Mouse (Mus musculus): ENCODE results near the gene Zfp526.

The Zfp526 gene

DNA sequence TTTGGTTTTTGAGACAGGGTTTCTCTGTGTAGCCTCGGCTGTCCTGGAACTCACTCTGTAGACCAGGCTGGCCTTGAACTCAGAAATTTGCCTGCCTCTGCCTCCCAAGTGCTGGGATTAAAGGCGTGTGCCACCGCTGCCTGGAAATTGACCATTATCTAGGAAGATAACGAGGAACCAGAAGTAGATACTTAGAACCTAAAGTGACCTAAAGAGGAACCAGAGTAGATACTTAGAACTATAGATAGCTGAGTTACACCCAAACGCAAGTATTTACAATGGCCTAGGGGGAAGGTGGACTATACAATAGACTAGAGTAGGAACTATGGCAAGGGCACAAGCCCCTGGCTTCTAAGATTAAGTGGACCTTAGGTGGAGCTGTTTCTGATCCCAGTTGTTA lies 44.5 kb downstream of the Zfp526 start:
- CTCF ChIA-PET, result interaction anchor here (0.6 kb wide), 1 partner anchor 24 kb away, joined by 3 read pairs; no protein-coding TSS in a partner anchor

DNA sequence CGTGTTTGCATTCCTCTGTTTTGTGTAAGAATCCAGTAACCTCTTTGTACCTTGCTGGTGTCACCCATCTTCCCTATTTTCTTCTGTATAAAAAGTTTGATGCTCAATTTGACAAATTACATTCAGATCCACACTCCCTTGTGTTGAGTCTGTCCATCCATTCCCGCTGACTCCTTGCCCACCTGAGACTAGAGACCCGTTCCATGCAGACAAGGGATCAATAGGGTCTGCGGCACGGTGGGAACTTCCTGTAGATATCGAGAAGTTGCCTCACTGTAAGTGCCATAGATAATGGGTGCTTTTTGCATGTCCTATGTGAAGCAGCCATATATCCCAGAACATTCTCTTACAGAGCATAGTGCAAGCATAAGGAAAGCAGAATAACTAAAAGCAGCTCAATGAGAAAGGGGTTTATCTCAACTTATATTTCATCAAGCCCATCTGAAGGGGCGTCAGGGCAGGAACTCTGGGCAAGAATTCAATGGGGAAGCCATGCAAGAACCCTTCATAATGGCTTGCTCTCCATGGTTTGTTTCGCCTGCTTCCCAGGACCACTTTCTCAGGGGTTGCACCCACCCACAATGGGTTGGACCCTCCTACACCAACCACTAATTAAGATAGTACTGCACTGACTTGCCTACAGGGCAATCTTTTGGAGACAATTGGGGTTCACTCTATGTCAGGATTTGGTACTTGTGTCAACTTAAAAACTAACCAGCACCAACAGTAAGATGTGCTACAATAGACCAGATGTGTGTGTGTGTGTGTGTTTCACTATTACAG lies 45.1 kb downstream of the Zfp526 start:
- CTCF ChIA-PET, result no interaction called here

DNA sequence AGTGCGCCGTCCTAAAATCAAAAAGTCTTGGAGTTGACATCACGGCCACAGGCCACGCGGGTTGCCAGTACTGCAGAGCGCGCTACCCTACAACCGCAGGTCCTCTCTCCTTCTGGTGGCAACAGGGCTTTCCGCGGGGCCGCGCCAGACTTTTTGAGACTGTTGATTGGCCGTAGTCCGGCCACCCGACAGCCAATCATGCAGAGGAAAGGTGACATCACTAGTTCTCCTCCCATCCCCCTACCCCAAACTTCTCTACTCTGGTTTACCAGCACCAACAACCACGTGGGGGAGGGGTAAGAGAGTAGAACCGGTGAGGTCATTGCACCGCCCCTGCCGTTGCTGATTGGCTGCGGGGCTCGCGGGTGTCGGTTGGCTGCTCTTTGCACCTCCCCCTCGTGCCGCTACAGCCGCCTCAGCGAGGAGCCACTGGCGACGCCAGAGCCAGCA lies 46.1 kb downstream of the Zfp526 start, which contains the start of gene Cic:
Cic (plus strand) TSS at position 404 of the 450 bp plus-strand sequence.
- CTCF ChIA-PET, result no interaction called here

DNA sequence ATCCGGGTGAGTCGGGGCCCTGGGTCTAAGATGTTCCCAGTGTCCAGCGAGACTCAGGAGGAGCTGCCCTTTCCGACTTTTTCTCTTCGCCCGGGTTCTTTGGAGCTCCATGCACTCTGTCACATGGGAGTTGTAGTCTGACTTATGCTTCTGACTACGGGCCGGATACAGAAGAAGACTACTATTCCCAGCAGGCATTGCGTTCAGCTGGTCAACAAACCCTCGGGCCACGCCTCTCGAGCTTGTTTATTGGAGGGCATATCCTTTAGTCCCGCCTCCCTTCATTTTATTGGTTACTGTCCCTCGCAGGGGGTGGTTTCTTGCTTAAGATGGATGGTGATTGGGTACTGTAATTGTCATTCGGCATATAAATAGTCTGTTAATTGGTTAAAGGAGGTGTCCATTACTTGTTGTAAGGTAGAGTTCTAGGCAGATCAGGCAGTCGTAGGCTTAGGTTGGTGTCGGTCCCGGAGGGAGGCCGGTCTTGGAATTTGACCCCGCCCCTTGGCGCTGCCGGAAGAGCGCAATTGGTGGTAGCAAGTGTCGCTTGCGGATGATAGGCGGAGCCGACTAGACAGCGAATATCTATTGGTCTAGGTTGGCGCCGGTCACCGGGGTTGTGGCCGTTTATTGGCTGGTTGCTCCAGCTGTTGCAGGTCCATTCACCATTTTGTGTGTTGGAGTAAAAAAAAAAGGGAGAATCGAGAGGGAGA lies 46.7 kb downstream of the Zfp526 start:
- CTCF ChIA-PET, result interaction anchor here (0.6 kb wide), 2 partner anchors 24 to 31 kb away, joined by 3 to 4 read pairs; no protein-coding TSS in a partner anchor

DNA sequence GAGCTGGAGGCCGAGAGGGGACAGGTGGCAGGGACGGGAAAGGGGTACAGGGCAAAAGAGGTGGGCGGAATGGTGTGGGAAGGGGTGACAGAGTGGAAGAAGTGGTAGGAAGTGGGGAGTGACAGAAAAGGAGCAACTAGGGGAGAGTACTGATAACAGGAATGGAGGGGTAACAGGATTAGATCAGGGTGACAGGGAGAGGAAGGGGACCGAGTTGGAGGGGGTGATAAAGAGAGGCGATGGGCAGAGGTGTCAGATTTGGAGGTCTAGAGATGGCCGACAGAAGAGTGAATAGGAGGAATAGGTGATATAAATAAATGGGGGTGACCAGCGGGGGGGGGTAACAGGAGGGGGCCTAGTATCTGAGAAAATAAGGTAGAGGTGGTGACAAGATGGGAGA lies 47.4 kb downstream of the Zfp526 start:
- CTCF ChIA-PET, result interaction anchor here (0.6 kb wide), 1 partner anchor 24 kb away, joined by 3 read pairs; no protein-coding TSS in a partner anchor

DNA sequence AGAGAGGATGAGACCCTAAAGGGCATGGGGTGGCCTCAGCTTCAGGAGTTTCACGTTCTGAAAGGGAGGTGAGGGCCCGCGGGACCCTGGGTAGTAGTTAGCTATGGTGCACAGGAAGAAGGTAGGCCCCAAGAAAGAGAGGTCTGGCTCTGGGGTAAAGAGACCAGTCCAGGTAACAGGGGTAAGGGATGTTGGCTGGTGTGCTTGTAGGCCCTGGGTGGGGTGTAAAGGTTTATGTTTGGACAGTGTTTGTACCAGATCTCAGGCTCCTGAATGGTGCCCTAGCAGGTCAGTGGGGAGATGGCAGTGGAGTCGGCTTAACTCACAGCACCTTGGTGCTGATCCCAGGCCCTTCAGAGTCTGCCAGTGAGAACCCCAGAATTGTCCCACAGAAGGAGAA lies 47.8 kb downstream of the Zfp526 start:
- CTCF ChIA-PET, result interaction anchor here (0.6 kb wide), 1 partner anchor 156 kb away, joined by 6 read pairs; no protein-coding TSS in a partner anchor

DNA sequence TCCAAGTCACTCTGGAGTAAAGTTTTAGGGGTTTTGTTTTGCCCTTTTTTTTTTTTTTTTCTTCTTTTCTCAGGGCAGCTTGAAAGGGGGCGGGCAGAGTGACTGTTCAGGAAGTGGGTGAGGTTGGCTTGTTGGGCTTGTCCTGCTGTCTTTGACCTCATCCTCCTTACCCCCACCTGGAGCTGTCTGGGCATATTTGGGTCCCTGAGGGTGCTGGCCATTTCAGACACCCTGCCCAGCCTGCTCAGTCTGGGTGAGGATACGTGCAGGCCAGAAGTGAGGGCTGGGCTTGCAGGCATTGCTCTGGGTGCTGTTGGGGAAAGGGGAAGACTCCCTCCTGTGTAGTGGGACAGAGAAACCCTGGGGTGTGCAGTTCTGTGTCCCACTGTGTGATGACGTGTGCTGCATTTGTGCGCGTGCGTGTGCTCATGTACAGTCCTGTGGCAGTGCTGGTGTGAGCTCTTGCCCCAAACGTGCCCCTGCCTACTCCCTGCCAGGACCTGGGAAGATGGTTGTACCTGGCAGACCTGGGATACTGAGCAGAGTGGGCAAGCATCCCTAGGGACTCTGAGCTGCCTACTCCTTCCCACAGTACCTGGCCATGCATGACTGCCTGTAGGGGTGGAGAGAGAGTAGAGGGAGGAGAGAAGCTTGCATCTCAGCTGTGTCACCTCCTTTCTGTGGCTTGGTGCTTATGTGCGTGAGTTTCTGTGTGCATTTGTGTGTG lies 48.5 kb downstream of the Zfp526 start:
- CTCF ChIA-PET, result interaction anchor here (0.6 to 1.0 kb wide), 2 partner anchors 156 to 184 kb away, joined by 3 to 6 read pairs; no protein-coding TSS in a partner anchor

DNA sequence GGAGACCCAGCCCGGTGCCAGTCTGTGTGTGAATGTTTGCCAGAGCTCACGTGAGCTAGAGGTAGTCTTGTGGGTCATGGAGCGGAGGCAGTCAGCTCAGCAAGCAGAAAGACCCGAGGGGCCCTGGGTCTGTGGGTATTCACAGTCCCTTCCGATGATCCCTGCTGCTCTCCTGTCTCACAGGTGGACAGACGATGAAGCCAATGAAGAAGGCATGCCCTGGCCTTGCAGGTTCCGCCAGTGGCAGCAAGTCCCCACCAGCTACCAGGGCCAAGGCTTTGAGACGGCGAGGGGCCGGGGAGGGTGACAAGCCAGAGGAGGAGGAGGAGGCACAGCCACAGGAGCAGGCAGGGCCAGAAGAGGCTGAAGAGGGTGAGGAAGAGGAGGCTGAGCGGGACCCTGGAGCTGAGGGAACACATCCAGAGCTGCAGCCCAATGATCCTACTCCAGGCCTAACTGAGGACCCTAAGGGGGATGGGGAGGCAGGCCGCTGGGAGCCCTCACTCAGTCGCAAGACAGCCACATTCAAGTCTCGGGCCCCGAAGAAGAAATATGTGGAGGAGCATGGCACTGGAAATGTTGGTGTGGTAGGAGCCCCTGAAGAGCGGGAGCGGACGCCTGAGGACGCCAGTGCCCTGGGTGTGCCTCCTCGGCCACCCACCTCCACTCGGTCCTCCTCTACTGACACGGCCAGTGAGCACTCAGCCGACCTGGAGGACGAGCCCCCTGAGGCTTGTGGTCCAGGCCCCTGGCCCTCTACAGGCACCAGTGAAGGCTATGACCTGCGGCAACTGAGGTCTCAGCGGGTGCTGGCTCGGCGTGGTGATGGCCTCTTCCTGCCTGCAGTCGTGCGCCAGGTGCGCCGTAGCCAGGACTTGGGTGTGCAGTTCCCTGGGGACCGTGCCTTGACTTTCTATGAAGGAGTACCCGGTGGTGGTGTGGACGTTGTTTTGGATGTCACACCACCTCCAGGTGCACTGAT lies 49.7 kb downstream of the Zfp526 start:
- CTCF ChIA-PET, result interaction anchor here (1.0 kb wide), 1 partner anchor 185 kb away, joined by 3 read pairs; no protein-coding TSS in a partner anchor

DNA sequence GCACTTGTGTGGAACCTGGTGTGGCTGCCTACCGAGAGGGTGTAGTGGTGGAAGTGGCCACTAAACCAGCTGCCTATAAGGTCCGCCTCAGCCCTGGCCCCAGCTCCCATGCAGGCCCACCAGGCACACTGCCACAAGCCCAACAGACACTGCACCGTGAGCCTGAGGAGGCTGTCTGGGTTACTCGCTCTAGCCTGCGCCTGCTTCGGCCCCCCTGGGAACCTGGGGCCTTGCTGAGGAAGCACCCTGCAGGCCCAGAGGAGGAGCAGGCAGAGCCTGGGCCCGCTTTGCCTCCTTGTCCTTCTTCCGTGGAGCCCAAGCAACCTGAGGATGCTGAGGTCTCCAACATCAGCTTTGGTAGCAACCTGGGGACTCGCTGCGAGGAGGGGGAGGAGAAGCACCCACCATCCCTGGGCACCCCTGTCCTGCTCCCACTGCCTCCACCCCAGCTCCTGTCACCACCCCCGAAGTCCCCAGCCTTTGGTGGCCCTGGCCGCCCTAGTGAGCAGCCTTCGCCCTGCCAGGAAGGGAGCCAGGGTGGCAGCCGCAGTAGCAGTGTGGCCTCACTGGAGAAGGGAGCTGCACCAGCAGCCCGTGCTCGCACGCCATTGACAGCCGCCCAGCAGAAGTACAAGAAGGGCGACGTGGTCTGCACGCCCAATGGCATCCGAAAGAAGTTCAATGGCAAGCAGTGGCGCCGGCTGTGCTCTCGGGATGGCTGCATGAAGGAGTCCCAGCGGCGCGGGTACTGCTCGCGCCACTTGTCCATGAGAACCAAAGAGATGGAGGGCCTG lies 50.6 kb downstream of the Zfp526 start:
- CTCF ChIA-PET, result no interaction called here

DNA sequence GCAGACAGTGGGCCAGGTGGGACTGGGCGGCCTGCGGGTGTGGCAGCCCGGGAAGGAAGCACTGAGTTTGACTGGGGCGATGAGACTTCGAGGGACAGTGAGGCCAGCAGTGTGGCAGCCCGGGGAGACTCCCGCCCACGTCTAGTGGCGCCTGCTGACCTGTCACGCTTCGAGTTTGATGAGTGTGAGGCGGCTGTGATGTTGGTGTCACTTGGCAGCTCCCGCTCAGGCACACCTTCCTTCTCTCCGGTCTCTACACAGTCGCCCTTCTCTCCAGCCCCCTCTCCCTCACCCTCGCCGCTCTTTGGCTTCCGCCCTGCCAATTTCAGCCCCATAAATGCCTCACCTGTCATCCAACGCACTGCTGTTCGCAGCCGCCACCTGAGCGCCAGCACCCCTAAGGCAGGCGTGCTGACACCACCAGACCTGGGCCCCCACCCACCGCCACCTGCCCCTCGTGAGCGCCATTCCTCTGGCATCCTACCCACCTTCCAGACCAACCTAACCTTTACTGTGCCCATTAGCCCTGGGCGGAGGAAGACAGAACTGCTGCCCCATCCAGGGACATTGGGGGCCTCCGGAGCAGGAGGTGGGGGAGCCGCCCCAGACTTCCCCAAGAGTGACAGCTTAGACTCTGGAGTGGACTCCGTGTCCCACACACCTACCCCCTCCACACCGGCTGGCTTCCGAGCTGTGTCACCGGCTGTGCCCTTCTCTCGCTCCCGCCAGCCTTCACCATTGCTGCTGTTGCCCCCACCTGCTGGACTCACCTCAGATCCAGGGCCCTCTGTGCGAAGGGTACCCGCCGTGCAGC lies 51.4 kb downstream of the Zfp526 start:
- CTCF ChIA-PET, result interaction anchor here (0.9 kb wide), 1 partner anchor 55 kb away, joined by 4 read pairs; no protein-coding TSS in a partner anchor

DNA sequence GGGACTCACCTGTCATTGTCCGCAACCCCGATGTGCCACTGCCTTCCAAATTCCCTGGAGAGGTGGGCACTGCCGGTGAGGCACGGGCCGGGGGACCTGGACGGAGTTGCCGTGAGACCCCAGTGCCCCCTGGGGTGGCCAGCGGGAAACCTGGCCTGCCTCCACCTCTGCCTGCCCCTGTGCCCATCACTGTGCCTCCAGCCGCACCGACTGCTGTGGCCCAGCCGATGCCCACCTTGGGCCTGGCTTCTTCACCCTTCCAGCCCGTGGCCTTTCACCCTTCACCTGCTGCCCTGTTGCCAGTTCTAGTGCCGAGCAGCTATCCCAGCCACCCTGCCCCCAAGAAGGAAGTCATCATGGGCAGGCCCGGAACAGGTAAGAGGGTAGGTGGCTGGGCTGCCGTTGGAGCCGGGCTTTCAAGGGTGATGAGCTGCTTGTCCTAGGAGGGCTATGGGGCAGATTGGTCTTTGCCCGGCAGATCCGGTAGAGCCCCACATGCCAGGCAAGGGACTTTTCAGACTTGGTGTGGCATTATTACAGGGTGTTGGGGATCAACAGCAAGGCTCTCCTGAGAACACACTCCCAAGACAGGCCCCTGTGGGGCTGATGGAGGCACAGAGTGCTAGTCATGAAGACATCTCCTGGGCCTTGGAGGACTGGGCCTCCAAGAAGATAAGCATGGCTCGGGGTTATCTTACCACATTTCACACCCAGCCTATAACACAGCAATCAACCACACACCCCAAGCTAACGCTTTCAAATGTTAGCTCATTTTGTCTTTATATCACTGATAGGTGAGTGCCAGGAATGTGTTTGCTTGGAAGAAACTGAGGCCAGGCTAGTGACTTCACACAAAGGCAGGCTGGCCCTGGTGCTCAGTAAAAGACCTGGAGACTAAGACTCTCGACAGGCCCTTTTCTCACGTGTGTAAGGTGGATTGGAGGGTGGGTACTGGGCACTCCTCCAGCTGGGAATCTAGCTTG lies 52.3 kb downstream of the Zfp526 start:
- CTCF ChIA-PET, result interaction anchor here (0.9 to 1.0 kb wide), 2 partner anchors 21 to 56 kb away, joined by 4 read pairs; no protein-coding TSS in a partner anchor

DNA sequence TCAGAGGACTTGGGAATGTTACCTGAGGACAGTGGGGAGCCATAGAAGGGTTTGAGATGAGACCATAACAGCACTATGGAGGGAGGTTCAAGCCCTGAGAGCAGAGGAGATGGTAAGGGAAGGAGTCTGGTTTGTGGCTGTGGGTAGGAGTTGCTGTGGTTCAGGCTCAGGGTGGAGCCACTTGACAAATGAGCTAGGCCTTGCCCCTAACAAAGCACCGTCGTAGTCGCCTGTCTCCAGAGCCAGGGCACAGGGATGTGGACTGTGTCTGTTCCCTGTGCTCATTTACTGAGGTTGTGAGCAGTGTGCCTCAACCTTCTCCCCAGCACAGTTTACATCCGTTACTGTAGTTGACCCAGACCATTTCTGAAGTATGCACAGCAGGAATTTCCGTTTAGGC lies 53.3 kb downstream of the Zfp526 start:
- CTCF ChIA-PET, result no interaction called here

DNA sequence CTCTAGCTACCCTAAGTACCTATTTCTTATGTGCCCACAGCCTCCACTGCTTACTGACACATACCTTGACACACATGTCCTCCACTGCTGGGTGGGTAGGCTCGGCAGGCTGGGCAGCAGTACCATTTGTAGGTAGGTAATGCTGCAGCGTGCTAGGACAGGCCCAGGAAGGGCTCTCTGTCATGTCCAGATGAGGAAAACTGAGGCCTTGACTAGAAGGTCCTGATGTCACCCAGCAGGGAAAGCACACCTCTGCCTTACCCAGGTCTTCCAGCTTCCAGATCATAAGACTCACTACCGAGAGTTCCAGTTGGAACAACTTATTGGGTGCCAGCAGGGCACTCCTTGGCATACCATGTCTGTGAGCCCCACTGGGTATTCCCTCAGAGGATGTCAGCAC lies 53.8 kb downstream of the Zfp526 start:
- CTCF ChIA-PET, result interaction anchor here (0.6 kb wide), 1 partner anchor 70 kb away, joined by 3 read pairs; no protein-coding TSS in a partner anchor

DNA sequence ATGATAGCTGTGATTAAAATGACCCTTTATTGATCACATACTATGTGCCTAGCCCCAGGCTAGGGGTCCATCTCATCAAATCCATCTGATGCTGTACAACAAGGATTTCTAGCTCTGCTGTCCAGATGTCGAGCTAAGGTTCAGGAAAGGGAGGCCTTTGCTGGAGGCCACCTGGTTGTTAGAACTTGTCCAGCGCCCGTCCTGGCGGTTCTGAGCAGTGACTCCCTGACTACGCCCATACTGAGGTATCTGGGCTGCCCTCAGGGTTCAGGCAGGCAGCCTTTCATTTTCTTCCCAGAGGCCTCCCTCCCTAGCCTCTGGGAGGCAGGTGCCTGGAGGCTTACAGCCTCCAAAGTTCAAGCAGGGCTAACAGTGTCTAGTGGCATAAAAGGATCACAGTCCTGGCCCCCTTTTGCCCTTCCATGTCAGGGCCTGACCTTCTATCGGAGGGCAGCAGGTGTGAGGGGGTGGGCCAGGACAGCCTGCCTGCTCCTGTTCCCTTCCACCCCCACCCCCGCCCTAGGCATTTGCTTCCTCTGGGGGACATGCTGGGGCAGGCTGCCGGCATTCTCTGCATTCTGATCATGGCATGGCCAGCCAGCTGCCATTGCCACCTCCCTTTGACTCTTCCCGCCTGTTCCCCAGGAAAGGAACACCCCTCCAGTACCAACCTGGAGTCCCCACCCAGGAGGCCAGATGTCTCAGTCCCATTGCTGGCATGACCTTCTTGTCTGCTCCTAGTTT lies 54.5 kb downstream of the Zfp526 start:
- CTCF ChIA-PET, result interaction anchor here (0.6 kb wide), 1 partner anchor 71 kb away, joined by 3 read pairs; no protein-coding TSS in a partner anchor

Measured in spleen, embryonic (tissue).